Mouse (Mus musculus) embryonic stem cell, embryonic (primary cell): ENCODE results near the gene Mapre1.

Experiments used
- CTCF ChIA-PET, 4 experiments: fragments of 300-600 bp in 2 of 4; fragments of 350-600 bp in 2 of 4; sonication (Branson Sonifier 250); formaldehyde crosslinking; loops; one replicate each; lab custom pipeline; 2022; ENCODE audit warnings: inconsistent platforms in 2 of 4; lab: Charles Lee
- POLR2A ChIA-PET, 4 experiments: fragments of 300-600 bp in 2 of 4; fragments of 350-600 bp in 2 of 4; sonication (Branson Sonifier 250); formaldehyde crosslinking; loops; one replicate each; lab custom pipeline; 2022; ENCODE audit warnings: antibody characterized with exemption in 4 of 4, inconsistent platforms in 1 of 4; lab: Charles Lee

Mapre1 gene

GRCm38 (mm10) chr2:153750363-153750762, 9.3 kb downstream of the Mapre1 start:
- ChIA-PET POLR2A (interaction anchor here in 3 of 4 experiments (0.5 to 6.7 kb wide), 10 partner anchors 7 to 305 kb away, joined by 3 to 59 read pairs (median 4); partner anchors contain the start of genes Mapre1 (in 3 of the 3) and Efcab8 (in 1 of the 3)), CTCF (no interaction called here)

- ChIA-PET CTCF (no interaction called here), POLR2A (interaction anchor here in 1 of 4 experiments (1.0 kb wide), 1 partner anchor 17 kb away, joined by 5 read pairs; the partner anchor contains the start of gene Efcab8)
These were observed 21.0 kb downstream of the Mapre1 start for GRCm38 (mm10) chr2:153762121-153762520.

DNA sequence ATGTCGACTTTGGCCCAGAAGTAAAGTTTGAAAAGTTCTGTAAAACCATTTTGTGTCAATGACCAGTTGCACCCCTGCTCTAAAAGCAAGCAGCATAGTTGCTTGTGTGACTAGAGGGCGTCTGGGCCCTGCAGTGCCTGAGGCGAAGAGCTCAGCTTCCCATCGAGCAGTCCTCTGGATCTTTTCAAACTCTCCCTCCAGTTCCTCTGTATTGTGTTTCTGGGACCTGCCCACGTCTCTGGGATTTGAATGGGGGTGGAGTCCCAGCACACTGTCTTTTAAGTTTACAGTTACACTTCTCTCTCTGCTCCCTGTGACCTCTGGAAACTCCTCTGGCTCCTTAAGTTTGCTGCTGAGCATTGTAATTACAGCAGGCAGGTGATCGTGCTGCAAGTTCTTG, 26.4 kb downstream of the Mapre1 start:
- ChIA-PET POLR2A (interaction anchor here (0.6 to 2.1 kb wide), 10 partner anchors 12 to 665 kb away, joined by 3 to 11 read pairs (median 4); partner anchors contain the start of genes Mapre1 (in 3 of the 4) and Efcab8 (in 1 of the 4)), CTCF (interaction anchor here in 1 of 4 experiments (1.7 kb wide), 1 partner anchor 28 kb away, joined by 3 read pairs; no protein-coding TSS in a partner anchor)

DNA sequence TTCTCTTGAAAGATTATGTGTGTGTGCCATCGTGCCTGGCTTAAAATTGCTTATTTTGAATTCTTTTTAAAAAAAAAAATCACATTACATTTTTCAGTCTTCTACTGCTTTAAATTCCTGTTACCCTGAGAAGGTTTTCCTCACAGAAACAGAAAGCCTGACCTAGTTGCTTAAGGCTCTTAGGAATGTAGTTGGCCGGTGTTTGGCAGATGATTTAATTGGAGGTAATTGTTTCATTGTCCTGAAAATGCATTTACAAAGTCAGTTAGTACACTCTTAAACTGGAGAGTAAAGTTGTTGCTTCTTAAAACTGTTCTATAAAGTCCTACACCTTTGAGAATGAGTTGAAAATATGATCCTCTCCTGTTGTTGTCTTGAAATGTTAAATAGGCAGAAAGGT, 27.8 kb downstream of the Mapre1 start:
- CTCF ChIA-PET: interaction anchor here in 2 of 4 experiments (0.6 to 1.7 kb wide), 2 partner anchors 26 to 724 kb away, joined by 3 to 5 read pairs; no protein-coding TSS in a partner anchor
- POLR2A ChIA-PET: interaction anchor here in 2 of 4 experiments (1.1 to 1.9 kb wide), 3 partner anchors 10 to 11 kb away, joined by 3 to 11 read pairs (median 3); partner anchors contain the start of gene Efcab8 (in 1 of the 2)

GRCm38 (mm10) chr2:153772950-153773349, 31.9 kb downstream of the Mapre1 start:
- ChIA-PET POLR2A (interaction anchor here in 2 of 4 experiments (1.0 to 2.2 kb wide), 6 partner anchors 15 to 30 kb away, joined by 3 to 7 read pairs (median 4); no protein-coding TSS in a partner anchor), CTCF (interaction anchor here in 1 of 4 experiments (1.3 kb wide), 1 partner anchor 35 kb away, joined by 4 read pairs; no protein-coding TSS in a partner anchor)

- ChIA-PET CTCF (interaction anchor here in 1 of 4 experiments (0.7 kb wide), 1 partner anchor 400 kb away, joined by 7 read pairs; no protein-coding TSS in a partner anchor), POLR2A (interaction anchor here in 2 of 4 experiments (0.5 to 0.7 kb wide), 3 partner anchors 33 to 198 kb away, joined by 3 to 7 read pairs (median 3); no protein-coding TSS in a partner anchor)
These were observed 34.4 kb downstream of the Mapre1 start for GRCm38 (mm10) chr2:153775472-153775871.

DNA sequence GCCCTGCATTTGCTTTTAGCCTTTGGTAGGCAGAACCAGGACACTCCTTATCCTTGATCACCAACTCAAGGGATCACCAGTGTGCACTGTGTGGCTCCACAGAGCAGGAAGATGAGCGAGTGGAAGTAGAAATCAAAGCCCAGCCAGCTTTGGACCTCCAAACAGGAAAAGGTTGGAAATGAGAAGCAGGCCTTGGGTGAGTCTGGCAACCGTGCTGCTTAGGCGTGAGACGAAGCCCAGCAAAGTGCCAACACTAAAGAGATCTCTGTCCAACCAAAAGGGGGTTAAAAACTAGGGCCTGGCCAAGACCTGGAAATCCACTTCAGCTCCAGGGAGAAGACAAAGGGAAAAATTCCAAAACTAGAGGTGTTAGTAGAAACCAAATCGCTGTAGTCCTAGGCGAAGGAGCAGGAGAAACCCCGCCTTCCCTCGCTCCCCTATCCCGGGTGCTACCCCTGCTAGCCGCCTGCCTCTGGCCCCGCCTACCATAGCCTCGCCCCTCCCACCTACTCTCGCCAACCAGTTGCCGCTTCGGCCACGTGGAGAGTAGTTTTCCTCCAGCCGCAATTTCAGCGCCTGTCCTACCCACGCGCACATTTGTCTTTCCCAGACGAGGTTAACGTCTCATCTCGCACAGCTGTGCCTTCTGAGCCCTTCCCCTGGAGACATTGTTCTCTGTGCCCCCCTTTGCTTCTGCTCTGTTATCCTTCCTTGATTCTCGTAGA, 37.7 kb downstream of the Mapre1 start:
- ChIA-PET CTCF (interaction anchor here in 3 of 4 experiments (0.6 to 1.4 kb wide), 4 partner anchors 16 to 1899 kb away, joined by 3 to 8 read pairs (median 6); no protein-coding TSS in a partner anchor), POLR2A (interaction anchor here in 3 of 4 experiments (0.6 to 2.3 kb wide), 21 partner anchors 8 to 1567 kb away, joined by 3 to 11 read pairs (median 5); partner anchors contain the start of gene Mapre1 (in 2 of the 3))

- CTCF ChIA-PET: interaction anchor here in 3 of 4 experiments (0.6 to 1.4 kb wide), 6 partner anchors 12 to 1900 kb away, joined by 3 to 8 read pairs (median 4); no protein-coding TSS in a partner anchor
- POLR2A ChIA-PET: interaction anchor here (0.6 to 2.3 kb wide), 27 partner anchors 9 to 1566 kb away, joined by 3 to 11 read pairs (median 5); partner anchors contain the start of gene Mapre1 (in 2 of the 4)
These were observed 38.4 kb downstream of the Mapre1 start, which contains the start of gene Efcab8 for GRCm38 (mm10) chr2:153779394-153779981. Gene Efcab8 (plus strand): TSS chr2:153779931.

- POLR2A ChIA-PET: interaction anchor here in 2 of 4 experiments (1.2 kb wide), 2 partner anchors 10 to 29 kb away, joined by 3 read pairs; no protein-coding TSS in a partner anchor
- CTCF ChIA-PET: no interaction called here
These were observed 40.1 kb downstream of the Mapre1 start for GRCm38 (mm10) chr2:153781181-153781580.

DNA sequence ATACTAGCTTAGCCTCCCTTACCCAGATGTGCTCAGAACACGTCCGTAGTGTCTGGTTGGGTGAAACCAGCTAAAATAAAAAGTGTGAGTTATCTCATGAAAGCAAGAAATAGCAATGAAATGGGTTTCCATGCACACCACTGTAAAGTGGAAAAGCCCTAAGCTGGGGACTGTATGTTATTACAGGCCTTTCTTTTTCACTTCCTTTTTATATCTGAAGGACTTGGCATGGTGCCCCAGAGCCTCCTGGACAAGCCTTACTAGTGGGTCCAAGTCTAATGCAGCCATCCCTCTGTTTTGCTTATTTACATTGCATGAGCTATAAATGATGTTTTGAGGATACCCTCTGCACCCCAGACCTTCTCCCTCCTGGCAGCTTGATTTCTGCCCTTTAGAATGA, 43.6 kb downstream of the Mapre1 start:
- ChIA-PET POLR2A (interaction anchor here in 3 of 4 experiments (0.6 to 1.5 kb wide), 5 partner anchors 9 to 163 kb away, joined by 3 to 6 read pairs (median 4); no protein-coding TSS in a partner anchor), CTCF (no interaction called here)

DNA sequence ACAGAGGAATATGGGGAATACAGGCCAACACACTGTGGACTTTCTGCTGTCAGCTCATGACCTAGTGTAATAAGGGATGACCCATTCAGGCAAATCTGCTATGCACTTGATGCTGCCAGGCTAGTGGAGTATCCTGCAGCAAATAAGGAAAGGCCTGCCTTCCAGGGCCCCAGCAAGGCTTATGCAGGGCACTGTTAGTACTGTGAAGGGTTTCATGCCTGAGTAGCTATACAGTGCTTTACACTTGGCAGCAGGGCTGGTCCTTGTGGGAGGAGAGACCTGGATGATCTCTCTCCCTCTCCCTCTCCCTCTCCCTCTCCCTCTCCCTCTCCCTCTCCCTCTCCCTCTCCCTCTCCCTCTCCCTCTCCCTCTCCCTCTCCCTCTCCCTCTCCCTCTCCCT, 52.3 kb downstream of the Mapre1 start:
- POLR2A ChIA-PET: interaction anchor here in 2 of 4 experiments (0.7 to 2.4 kb wide), 2 partner anchors 8 to 51 kb away, joined by 3 to 7 read pairs; no protein-coding TSS in a partner anchor
- CTCF ChIA-PET: interaction anchor here in 1 of 4 experiments (1.7 kb wide), 1 partner anchor 160 kb away, joined by 4 read pairs; no protein-coding TSS in a partner anchor

DNA sequence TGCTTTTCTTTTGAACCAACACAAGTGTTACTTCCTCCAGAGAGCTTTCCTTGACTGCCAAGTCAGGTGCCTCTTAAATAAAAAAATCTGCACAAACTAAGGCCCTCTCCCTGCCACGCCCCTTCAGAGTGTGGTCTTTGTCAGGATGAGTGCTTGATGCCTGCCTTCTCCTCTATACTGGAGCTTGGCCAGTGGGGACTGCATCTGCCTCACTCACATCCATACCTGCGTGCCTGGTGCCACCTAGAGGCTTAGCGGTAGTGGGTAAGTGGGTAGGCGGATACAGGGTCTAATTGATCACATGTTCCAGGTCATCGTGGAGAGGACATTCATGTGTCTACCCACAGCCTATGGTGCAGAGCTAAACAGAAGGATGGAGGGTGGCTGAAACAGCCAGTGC, 54.0 kb downstream of the Mapre1 start:
- CTCF ChIA-PET: interaction anchor here (0.5 to 1.7 kb wide), 25 partner anchors 11 to 296 kb away, joined by 3 to 12 read pairs (median 4); partner anchors contain the start of gene Efcab8 (in 1 of the 4)
- POLR2A ChIA-PET: interaction anchor here in 2 of 4 experiments (0.7 to 2.4 kb wide), 11 partner anchors 10 to 448 kb away, joined by 3 to 8 read pairs (median 3); partner anchors contain the start of gene Mapre1 (in 1 of the 2)

- ChIA-PET CTCF (interaction anchor here (0.6 to 2.7 kb wide), 65 partner anchors 9 to 850 kb away, joined by 3 to 16 read pairs (median 4); partner anchors contain the start of genes Dnmt3c (in 1 of the 4) and Efcab8 (in 1 of the 4)), POLR2A (interaction anchor here in 3 of 4 experiments (0.7 to 1.5 kb wide), 6 partner anchors 9 to 555 kb away, joined by 3 to 5 read pairs (median 3); partner anchors contain the start of gene Mapre1 (in 2 of the 3))
These were observed 66.4 kb downstream of the Mapre1 start for GRCm38 (mm10) chr2:153807464-153807863.

GRCm38 (mm10) chr2:153808146-153808545, 67.1 kb downstream of the Mapre1 start:
- POLR2A ChIA-PET: interaction anchor here in 3 of 4 experiments (0.6 to 1.5 kb wide), 6 partner anchors 8 to 1121 kb away, joined by 3 to 5 read pairs (median 3); partner anchors contain the start of gene Mapre1 (in 1 of the 3)
- CTCF ChIA-PET: interaction anchor here (0.6 to 2.7 kb wide), 42 partner anchors 8 to 514 kb away, joined by 3 to 16 read pairs (median 4); no protein-coding TSS in a partner anchor

GRCm38 (mm10) chr2:153808841-153809240, 67.8 kb downstream of the Mapre1 start:
- ChIA-PET POLR2A (no interaction called here), CTCF (interaction anchor here in 2 of 4 experiments (0.5 to 2.0 kb wide), 4 partner anchors 122 to 1915 kb away, joined by 3 to 12 read pairs (median 8); no protein-coding TSS in a partner anchor)

DNA sequence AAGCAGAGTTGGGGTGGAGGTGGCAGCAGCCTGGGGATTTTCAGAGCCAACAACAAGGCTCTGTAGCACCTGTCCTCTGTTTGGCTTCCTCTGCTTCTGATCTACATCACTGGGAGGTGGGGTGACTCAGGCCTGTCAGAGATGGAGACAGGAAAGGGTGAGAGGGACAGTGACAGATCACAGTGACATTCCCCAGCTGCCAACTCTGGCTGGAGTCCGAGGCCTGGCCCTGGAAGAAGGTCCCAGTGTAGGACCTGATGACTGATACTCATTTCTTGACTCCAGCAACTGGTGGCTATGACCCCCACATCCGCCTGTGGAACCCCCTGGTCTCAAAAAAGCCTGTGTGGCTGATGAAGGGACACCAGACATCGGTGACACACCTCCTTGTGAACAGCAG, 68.8 kb downstream of the Mapre1 start:
- ChIA-PET POLR2A (interaction anchor here in 2 of 4 experiments (0.6 to 1.5 kb wide), 3 partner anchors 15 to 299 kb away, joined by 3 read pairs; no protein-coding TSS in a partner anchor), CTCF (interaction anchor here in 2 of 4 experiments (0.7 to 2.0 kb wide), 2 partner anchors 15 to 144 kb away, joined by 3 to 4 read pairs; no protein-coding TSS in a partner anchor)
